Mouse (Mus musculus): ENCODE data around the gene Tom1l2. TPM values are rescaled to one million over a fixed set of nuclear protein-coding genes. Genes with fewer than 3 reads are reported as not detected.

Gene Tom1l2
- total RNA-seq, 2 experiments from 2014 or later, result 86.8 to 90.6 TPM

DNA sequence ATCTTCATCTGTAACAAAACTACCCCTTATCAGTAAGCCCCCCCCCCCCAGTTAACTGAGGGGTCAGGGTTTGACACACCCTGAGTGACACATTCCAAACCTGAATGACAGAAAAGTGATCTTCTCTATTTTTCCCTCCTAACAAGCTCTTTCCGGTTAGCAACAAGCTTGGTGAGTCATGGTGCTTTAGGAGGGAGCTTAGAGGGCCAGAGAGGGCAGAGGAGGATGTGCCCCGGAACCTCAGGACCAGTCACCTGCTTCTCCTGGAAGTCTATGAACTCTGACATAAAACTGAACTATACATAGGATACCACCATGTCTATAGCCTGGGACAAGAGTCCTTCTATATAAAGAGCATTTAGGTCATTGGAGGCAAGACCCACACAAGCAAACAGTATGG is 44.6 kb downstream of the Tom1l2 start:
- intact Hi-C loops (cut with DNase I), result loop anchor here (10.0 kb wide), 1 partner anchor 107 kb away; the partner anchor contains the start of genes Atpaf2 and Gid4
- no peak for DNase-seq

DNA sequence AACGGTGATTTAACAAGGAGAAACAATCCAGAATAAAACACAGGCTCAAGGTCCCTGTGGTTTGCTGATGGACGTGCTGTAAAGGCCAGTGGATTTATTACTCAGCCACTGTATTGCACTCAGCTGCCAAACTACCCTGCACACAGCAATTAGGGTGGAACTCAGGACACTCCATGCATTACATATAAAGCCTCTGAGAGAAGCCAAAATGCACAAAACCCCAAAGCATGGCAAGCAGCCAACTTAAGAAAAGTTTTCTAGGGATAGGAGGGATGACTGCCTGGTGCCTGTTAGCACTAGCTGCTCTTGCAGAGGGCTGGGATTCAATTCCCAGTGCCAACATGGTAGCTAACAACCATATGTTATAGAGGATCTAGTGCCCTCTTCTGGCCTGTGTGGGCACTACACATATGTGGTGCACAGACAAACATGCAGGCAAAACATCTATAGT is 45.3 kb downstream of the Tom1l2 start:
- intact Hi-C loops (cut with DNase I), result loop anchor here (10.0 kb wide), 1 partner anchor 107 kb away; the partner anchor contains the start of genes Atpaf2 and Gid4
- no peak for DNase-seq

DNA sequence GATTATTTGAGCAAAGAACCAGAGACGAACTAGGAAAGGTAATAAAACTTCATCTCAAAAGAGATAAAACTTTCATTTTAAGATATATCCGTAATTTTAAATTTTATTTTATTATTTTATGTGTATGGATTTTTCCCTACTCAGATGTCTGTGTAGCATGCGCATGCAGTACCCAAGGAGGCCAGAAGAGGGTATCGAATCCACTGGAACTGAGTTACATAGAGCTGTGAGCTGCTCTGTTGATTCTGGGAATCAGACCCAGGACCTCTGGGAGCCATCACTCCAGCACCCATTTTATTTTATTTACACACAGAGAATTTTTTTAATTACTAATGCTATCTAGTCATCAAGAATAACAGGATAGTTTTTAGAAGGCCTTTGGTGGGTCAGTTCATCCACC is 45.9 kb downstream of the Tom1l2 start:
- intact Hi-C loops (cut with DNase I), result loop anchor here (10.0 kb wide), 1 partner anchor 108 kb away; the partner anchor contains the start of genes Atpaf2 and Gid4
- DNase-seq, result peak; percentile 53

DNA sequence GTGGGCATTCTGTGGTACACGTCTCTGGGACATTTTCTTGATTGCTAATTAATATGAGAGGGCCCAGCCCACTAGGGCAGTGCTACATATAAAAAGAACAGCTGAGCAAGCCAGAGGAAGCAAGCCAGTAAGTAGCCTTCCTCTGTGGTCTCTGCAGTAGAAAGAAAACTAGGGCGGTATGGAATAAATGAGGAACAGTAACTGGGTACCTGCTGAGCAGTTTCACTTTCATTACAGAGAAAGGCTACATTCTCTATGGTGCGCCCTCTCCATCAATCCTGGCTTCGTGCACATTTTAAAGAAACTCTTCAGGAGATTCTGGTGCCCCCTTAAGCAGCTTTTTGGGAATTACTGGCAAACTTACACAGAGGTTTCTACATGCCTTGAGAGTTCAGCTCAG is 47.1 kb downstream of the Tom1l2 start:
- intact Hi-C loops (cut with DNase I), result loop anchor here (10.0 kb wide), 1 partner anchor 109 kb away; the partner anchor contains the start of genes Atpaf2 and Gid4
- no peak for DNase-seq

DNA sequence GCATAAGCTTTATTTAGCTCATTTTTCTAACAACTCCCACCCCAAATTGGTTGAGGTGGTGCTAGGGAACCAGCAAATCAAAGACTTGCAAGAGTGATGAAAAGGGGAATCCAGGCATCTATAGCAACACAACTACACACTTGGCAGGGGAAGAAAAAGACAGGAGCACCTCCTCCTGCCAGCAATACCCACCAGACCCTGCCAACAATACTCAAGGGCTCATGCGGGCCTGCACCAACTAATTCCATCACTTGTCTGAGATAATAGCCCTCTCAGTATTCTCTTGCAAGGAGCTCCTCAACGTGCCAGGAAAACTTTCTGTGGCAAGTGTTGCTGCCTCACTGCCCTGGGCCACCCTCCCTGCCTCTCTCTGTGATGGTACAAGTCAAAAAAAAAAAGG is 49.2 kb downstream of the Tom1l2 start:
- intact Hi-C loops (cut with DNase I), result loop anchor here (10.0 kb wide), 1 partner anchor 111 kb away; the partner anchor contains the start of genes Atpaf2 and Gid4
- no peak for DNase-seq

DNA sequence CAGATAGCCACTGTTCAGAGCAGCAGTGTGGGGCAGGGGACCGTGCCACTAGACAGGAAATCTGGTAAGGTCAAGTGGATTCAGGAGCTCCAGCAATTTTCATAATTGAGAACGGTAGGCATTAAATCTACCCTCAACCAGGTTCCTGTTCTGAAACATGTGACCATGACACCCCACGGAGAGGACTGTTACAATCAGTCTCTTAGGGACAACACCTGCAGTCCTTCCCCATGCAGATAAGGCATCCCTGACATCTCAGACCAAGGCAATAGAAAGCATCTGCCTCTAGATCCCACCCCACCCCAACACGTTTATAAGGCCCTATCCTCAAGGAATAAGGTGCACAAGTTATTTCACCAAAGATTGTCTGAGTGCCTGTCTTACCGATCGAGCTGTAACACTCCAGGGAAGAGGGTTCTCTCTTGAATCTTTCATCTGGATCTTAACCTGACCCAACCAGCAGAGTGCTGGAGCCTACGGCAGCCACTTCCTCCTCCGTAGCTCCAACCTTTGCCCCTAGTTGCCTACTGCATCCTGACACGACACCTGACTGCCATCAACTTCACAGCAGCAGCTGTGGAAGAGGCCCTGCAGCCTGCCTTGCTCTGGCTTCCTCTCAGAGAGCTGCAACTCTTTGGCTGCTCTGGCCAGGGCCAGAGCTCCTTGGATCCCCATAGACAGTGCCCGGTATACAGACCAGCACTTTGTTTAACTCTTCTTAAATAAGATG is 50.2 kb downstream of the Tom1l2 start:
- intact Hi-C loops (cut with DNase I), result loop anchor here (10.0 kb wide), 1 partner anchor 112 kb away; the partner anchor contains the start of genes Atpaf2 and Gid4
- no peak for DNase-seq

DNA sequence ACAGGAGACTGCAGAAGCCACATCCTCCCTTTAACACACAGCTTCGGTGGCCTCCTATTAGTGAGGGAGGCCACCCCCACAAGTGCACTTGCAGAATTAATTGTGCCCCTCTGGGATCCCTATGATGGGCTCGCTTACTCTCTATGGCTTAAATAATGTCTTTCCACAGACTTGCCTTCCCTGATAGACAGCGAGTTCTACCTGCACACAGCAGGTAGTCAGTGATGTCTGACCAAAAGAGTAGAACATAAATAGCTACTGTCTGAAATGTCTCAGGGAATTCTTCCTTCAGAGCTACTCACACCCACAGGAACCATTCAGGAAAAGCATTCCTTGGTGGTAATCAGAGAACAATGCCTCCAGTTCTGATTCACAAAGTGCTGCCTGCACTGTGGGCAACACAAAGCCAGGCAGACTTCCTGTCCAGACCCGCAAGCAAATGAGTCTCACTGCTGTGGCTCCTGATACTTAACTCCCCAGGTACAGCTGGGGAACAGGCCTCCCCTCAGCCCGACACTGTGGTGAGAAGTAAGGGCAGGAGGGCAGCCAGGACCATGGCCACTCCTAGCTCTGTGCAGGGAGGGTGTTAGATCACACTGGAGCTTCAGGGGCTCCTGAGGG is 51.0 kb downstream of the Tom1l2 start:
- intact Hi-C loops (cut with DNase I), result loop anchor here (10.0 kb wide), 1 partner anchor 113 kb away; the partner anchor contains the start of genes Atpaf2 and Gid4
- no peak for DNase-seq

DNA sequence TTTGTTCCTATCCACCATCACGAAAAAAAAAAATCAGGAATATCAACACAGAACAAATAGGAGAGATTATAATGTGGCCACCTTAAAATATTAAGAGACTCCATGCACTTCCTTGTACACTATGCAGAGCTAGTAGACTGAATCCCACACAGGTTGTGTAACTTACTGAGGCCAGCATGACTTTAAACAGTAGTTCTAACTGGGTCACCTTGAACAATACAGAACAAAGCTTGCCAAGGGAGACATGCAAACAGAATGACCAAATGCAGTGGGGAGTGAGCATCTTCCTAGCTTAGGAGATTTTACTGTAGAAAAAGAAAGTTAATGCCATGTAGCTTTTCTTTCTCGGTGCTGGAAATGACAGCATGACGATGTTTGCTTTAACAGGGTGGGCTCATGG is 52.4 kb downstream of the Tom1l2 start:
- no peak for DNase-seq
- intact Hi-C loops (cut with DNase I), result loop anchor here (10.0 kb wide), 1 partner anchor 114 kb away; the partner anchor contains the start of genes Atpaf2 and Gid4

DNA sequence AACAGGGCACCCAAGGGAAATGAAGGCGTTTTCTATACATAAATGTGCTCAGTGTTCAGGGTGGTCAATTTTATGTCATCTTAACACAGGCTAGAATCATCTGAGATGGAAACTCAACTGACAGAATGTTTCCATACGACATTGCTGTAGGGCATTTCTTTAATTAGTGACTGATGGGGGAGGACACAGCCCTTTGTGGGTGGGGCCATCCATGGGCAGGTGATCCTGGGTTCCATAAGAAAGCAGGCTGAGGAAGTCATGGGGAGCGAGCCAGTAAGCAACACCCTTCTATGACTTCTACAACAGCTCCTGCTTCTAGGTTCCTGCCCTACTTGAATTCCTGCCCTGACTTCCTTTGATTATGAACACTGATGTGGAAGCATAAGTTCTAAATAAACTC is 54.9 kb downstream of the Tom1l2 start:
- intact Hi-C loops (cut with DNase I), result loop anchor here (10.0 kb wide), 1 partner anchor 193 kb away; the partner anchor contains the start of gene Rai1
- DNase-seq, result no peak

DNA sequence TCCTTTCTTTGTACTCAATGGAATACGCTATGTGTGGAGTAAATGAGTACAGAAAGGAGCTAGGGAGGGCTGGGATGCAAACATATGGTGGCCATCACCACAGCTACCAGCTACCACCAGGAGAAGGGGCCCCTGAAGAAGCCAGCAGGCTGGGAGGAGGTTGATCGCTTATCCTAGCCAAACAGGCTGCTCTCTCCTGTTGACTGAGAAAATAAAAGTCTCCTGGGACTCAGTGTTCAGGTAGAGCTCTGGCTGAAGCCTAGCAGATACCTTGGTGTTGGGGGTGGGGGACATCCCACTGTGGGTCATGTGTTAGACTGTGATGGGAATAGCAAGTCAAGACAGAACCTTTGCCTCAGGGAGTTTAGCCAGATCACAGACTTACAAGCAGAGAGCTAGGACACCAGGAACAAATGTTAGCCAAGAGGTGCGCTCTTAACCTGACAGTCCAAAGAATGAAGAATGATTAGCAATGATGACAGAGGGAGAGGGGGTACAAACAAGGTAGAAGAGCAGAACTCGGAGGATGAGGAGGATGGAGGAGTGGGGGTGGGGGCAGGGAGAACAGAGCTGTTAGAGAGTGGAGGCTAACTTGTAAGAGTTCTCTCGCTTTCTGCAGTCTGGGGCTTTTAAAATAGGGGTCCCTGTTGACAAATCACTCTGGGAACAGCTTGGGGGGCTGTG is 57.9 kb downstream of the Tom1l2 start:
- no peak for DNase-seq
- intact Hi-C loops (cut with DNase I), result loop anchor here (10.0 kb wide), 1 partner anchor 190 kb away; the partner anchor contains the start of gene Rai1

DNA sequence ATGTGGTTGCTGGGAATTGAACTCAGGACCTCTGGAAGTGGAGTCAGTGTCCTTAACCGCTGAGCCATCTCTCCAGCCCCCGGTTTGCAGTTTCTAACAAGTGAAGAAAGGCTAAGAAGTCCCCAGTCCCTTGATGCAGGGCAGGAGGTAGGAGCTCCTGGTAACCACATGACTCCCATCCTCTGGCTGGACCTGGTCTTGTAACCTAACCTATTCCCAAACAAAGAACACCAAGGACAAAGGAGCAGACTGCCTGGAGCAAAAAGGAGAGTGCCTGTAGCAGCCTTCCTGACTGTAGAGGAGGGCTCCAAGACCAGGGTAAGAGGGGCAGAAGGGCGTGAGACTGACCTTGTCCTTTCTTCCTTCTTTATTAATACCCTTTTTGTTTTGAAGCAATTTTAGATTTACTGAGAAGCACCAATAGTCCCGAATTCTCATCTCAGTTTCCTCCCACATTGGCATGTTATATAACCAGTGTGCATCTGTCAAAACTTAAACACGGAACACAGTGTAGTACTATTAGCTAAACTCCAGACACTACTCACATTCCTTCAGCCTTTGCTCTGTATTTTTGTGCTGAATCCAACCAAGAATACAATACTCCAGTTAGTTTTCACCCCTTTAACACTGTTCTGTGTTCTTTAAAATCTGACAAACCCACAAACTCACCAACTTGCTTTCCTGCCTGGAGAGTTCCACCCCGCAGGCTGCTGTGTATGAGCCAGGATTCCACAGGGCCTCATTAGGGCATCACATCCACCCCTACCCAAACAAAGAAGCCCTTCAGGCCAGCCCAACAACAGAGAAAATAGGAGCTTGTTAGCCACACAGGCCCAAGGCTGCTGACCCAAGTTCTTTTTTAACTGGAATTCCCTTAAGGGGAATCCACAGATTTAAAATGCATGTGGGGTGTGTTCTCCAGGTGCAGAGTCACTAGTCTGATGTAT is 58.7 kb downstream of the Tom1l2 start:
- intact Hi-C loops (cut with DNase I), result loop anchor here (2.0 to 10.0 kb wide), 2 partner anchors 91 to 189 kb away; partner anchors contain the start of gene Rai1
- no peak for DNase-seq

DNA sequence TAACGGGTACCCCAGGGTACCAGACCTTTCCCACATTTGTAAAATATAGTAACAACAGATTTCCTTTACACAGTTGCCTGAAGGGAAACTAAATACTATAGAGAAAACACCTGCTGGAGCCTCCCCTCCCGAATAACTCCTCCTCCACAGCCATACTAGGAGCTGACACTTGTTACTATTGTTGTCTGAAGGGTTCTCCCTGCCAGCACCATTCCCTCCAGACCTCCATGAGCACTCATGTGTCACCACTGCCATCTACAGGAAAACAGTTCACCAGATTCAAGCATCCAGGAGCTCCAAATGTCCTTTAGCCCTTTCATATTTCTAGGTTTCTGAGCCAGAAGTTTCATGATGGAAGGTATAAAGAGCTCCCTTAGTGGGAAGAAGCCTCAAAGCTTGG is 60.0 kb downstream of the Tom1l2 start:
- intact Hi-C loops (cut with DNase I), result loop anchor here (2.0 to 10.0 kb wide), 2 partner anchors 90 to 188 kb away; partner anchors contain the start of gene Rai1
- DNase-seq, result peak; percentile 73

DNA sequence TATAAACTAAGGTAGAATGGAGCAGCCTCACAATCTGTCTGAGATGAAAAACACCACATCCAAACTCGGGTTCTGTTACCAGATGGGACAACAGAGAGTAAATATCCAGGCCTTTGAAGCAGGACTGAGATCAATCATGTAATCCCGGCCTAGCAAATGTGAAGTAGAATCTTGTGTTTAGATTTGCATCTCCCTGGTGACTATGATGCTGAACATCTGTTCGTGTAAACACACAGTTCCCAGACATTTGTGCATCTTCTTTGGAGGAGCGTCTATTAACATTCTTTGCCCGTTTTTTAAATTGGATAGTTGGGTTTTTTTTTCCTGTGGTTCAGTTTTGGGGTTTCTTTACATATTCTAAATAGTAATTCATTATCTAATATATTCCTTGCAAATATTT is 63.7 kb downstream of the Tom1l2 start:
- intact Hi-C loops (cut with DNase I), result no loop called here
- no peak for DNase-seq

DNA sequence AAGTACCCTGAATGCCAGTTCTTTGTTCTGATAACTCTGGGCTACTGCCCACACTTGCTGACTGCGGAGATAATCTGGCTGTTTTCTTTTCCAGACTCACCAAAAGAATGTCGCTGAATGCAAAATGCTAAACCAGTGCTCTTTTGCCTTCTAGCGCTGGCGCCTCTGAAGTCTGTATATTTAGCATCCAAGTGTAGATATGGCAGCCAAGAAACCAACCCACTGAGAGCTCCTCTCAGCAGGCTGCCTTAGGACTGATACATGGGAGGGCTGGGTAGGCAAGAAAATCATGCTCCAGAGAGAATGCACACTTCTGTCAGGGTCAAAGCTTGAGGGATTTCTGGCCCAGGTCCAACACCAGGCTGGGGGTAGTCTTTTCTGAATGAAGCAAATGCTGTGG is 66.4 kb downstream of the Tom1l2 start:
- intact Hi-C loops (cut with DNase I), result loop anchor here (1.0 kb wide), 1 partner anchor 46 kb away; no protein-coding TSS in a partner anchor
- DNase-seq, result peak; percentile 72

DNA sequence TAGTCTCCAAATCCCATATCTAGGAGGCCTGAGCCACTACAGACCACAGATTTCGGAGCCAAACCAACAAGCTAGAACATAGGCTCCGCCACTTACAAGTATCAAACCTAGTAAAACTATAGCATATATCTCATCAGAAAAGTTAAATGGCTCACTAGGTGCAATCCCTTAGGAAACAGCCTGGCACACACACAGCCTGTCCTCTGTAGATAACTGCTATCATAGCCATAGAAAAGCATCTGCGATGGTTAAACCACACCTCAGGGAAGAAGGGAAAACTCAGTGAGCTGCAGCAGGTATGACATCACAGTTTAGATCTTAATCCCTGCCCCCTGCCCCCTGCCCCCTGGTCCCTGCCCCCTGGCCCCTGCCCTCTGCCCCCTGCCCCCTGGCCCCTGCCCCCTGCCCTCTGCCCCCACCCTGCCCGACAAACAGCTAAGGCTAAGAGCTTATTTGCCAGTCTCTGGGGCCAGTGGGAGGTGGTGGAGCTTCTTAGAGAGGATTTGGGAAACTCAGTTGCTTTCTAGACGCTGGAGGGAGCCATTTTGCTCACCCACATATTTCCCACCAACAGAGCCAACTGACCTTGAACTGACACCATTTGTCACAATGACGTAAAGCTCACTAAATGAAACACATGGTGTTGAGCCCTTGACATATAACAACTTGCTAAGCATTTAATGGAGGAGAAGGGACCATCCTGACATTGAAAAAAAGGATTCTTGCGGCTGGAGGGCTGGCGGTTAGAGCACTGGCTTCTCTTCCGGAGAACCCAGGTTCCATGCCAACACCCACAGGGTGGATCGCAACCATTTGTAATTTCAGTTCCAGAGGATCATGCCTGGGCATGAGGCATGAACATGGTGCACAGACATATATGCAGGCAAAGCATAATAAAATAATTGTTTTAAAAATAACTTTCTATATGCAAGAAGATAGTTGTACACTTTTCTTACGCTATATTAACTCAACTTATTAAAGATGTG is 72.0 kb downstream of the Tom1l2 start:
- DNase-seq, result no peak
- intact Hi-C loops (cut with DNase I), result no loop called here

DNA sequence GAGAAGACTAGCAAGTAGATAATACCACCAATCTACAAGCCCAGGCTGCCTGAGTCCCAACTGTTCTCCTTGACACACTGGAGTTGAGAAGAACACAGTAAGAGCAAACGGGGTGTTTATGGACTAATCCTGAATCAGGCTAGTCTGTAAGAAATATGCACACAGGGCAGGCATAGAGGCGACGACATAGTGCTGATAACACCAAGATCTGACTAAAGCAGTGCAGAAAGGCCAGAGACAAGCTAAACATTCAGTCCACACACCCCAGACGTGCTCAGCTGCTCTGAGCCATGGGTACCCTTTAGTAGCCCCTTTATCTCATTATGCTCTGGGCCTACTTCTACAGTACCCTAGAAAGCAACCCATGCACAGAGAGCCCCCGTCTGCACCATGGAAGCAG is 73.2 kb downstream of the Tom1l2 start:
- DNase-seq, result no peak
- intact Hi-C loops (cut with DNase I), result no loop called here

DNA sequence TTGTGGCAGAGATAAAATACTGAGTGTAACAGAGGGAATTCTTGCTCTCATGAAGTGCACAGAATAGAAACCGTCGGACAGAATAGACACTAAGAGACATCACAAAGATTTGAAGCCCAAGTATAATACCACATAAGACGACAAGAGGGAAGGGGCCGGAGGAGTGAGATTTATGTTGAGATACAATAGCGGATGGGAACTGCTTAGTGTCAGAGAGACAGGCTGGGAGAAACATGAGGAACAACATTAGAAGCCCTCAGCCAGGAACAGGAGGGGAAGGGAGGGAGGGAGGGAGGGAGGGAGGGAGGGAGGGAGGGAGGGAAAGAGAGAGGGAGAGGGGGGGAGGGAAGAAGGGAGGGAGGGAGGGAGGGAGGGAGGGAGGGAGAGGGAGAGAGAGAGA is 74.9 kb downstream of the Tom1l2 start:
- no peak for DNase-seq
- intact Hi-C loops (cut with DNase I), result no loop called here

DNA sequence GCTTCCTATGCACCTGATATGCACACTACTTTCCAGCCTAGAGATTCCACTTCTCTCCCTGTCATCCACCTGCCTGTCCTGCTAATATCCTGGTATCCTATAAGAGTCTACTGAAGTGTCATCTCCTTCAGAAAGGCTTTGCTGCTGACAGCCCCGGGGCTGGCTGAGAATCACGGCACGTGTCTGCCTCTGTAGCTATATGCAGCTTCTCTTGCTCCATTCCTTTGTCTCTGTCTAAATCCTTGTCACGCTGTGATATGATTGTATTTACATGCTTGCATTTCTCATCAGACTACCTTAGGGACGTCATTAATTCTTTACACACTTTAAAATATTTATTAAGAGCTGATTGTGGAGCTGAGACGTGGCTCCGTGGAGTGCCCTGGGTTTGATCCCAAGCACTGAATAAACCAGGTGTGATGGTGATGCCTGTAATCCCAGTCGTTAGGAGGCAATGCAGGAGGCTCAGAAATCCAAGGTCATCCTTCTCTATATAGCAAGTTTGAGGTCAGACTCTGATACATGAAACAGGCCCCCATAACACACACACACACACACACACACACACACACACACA is 75.5 kb downstream of the Tom1l2 start:
- DNase-seq, result no peak
- intact Hi-C loops (cut with DNase I), result no loop called here
